Mouse (Mus musculus) megakaryocyte, embryonic 14.5 days (primary cell): Measurements from ENCODE around the gene Helt.

ENCODE experiments used
- FLI1 ChIP-seq: IDR thresholded peaks from 2 replicates; pipeline ENCODE4 v1.6.1; 2012; ENCODE audit warnings: low read length, inconsistent platforms, mixed read lengths
- GATA1 ChIP-seq: IDR thresholded peaks from 3 replicates; pipeline ENCODE4 v1.6.1; 2012; ENCODE audit warnings: mixed read lengths, low read length, inconsistent platforms, borderline replicate concordance

DNA sequence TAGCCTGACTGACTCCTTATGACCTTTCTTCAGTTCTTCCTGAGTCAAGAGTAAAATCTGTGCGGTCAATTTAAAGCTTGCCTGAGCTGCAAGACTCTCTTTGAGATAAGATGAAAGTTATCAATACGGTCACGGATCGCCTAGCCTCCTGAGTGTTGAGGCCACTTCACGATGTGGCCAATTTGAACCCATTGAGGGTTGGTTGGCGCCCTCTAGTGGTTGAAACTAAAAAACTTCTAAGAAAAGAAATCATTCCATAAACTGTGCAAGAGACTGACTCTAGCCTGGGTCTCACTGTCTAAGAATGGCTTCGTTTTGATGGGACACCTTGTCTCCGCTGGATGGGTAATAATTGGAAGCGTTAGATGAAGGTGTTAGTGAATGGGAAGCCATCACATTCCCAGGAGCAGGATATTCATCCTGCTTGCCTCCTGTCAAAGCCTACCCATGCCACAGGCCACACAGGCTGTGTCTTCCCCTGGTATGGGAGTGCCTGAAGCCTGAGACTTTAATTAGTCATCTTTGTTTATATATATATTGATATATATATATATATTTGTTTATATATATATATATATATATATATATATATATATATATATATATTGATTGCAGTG is 11.4 kb upstream of the Helt start:
- TF ChIP-seq GATA1 (no peak), FLI1 (no peak)
